In the genomic region with DNA sequence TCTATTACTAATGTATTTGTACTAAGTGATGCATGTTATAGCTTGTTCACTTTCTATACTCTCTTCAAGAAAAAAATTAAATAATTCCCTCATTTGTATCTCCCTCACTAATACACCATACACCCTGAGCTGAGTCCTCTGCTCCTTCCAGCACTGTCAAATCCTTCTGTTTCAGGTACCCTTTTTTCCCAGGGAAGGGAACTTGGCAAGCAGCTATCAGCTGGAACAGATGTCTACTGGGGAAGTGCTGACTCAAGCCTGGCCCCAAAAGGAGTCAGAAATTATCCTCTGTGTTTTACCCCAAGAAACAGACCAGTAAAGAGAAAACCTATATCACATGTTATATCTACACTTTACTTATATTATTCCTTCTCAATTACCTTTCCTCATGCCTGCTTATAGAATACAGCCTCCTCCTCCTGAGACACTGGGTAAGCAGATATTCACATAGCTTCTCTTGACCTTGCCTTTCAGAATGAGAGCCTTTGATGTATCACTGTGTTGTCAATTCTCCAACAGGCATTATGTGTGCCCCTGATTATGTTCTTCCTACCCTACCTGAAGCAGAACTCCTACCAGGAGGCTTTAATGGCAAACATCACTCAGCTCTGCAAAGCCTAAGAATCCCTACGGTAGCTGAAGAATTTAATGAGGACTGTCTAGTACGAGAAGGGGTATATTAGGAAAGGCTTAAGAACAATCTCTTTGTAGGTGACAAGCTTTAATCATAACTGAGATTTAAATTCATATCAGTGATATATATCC, we compare ENCODE assay signal across 13 mouse cellular contexts.
"Had no signal": no experiment of that assay in that cellular context is flagged by ENCODE, and none has a peak within 500 bp of the region (broad histone marks: within the 10 kb centered on the region; RNA-seq: fewer than 3 reads in every experiment).

No protein-coding gene starts in this region.

- H3K27ac ChIP-seq: layer of hippocampus, adult 2 months; limb, embryonic 13.5 days; liver, embryonic 14.5 days; neural tube, embryonic 15.5 days had no signal

- H3K4me1 ChIP-seq: limb, embryonic 13.5 days; neural tube, embryonic 15.5 days had no signal

- DNase-seq: kidney, postnatal 10 days; kidney, postnatal 4 days; left cerebral cortex, postnatal 4 days; lung, adult 18-20 months; right cerebral cortex, postnatal 4 days; spleen, adult 18-20 months; thymus, adult 18-20 months; thymus, postnatal 14 days had no signal

- H3K4me2 ChIP-seq: limb, embryonic 13.5 days; neural tube, embryonic 15.5 days had no signal

- H3K27me3 ChIP-seq: limb, embryonic 13.5 days; neural tube, embryonic 15.5 days had no signal

- H3K9me3 ChIP-seq: limb, embryonic 13.5 days; neural tube, embryonic 15.5 days had no signal

- H3K9ac ChIP-seq: limb, embryonic 13.5 days; liver, embryonic 14.5 days; neural tube, embryonic 15.5 days had no signal

- H3K4me3 ChIP-seq: layer of hippocampus, adult 2 months; limb, embryonic 13.5 days; myocyte; neural tube, embryonic 15.5 days had no signal

- H3K36me3 ChIP-seq: limb, embryonic 13.5 days; neural tube, embryonic 15.5 days had no signal
